Mouse (Mus musculus) limb, embryonic 12.5 days (tissue): ENCODE data around the gene Fbp2. TPM values are rescaled to one million over a fixed set of nuclear protein-coding genes. Genes with fewer than 3 reads are reported as not detected.
A peak's percentile ranks its signal among the peaks of the same experiment; 100 is the strongest.

Source experiments
- ATAC-seq: fragments of 200-750 bp; cut with Nextera tagmentation; 2 replicates; pipeline ENCODE4 v1.8.0; 2017; ENCODE audit warnings: low read depth, moderate TSS enrichment; ENCODE audit not compliant: insufficient number of reproducible peaks, insufficient read depth, low FRiP score, low TSS enrichment
- H3K27ac ChIP-seq: fragments of 300-500 bp; sonication (generic); 2 replicates; pipeline ENCODE4 v1.5.1; 2016; ENCODE audit warnings: mild to moderate bottlenecking, moderate library complexity
- H3K27me3 ChIP-seq: fragments of 300-500 bp; sonication (generic); 2 replicates; pipeline ENCODE4 v1.6.1; 2016; ENCODE audit warnings: mild to moderate bottlenecking, moderate library complexity
- H3K36me3 ChIP-seq: fragments of 300-500 bp; sonication (generic); 2 replicates; pipeline ENCODE4 v1.6.1; 2016; ENCODE audit warnings: mild to moderate bottlenecking, moderate library complexity
- H3K4me1 ChIP-seq: fragments of 300-500 bp; sonication (generic); replicated peaks from 2 replicates; pipeline ENCODE4 v1.6.1; 2016
- H3K4me2 ChIP-seq: fragments of 300-500 bp; sonication (generic); 2 replicates; pipeline ENCODE4 v1.6.1; 2016; ENCODE audit warnings: mild to moderate bottlenecking, moderate library complexity
- H3K4me3 ChIP-seq: fragments of 300-500 bp; sonication (generic); replicated peaks from 2 replicates; pipeline ENCODE4 v1.5.1; 2016; ENCODE audit warnings: mild to moderate bottlenecking
- H3K9ac ChIP-seq: fragments of 300-500 bp; sonication (generic); replicated peaks from 2 replicates; pipeline ENCODE4 v1.6.1; 2016; ENCODE audit warnings: mild to moderate bottlenecking, moderate library complexity
- H3K9me3 ChIP-seq: fragments of 300-500 bp; sonication (generic); 2 replicates; pipeline ENCODE4 v1.6.1; 2016; ENCODE audit warnings: mild to moderate bottlenecking, moderate library complexity
- WGBS: fragments of 180-500 bp; shearing (Covaris S2); methylation state at CpG from one replicate; pipeline ENCODE4 v1.1.7; 2016; 5-methylcytosine and 5-hydroxymethylcytosine counted together
- polyA plus RNA-seq: library from polyadenylated mRNA; unstranded; fragments of >200 nt; fragmentation: Nextera tagmentation; extraction: Ambion mirVana; gene quantifications from 2 replicates; pipeline ENCODE4 v1.2.1, GENCODE M21; 2016

Gene Fbp2
- polyA plus RNA-seq, 1 experiment from 2014 or later = 1.1 TPM

DNA sequence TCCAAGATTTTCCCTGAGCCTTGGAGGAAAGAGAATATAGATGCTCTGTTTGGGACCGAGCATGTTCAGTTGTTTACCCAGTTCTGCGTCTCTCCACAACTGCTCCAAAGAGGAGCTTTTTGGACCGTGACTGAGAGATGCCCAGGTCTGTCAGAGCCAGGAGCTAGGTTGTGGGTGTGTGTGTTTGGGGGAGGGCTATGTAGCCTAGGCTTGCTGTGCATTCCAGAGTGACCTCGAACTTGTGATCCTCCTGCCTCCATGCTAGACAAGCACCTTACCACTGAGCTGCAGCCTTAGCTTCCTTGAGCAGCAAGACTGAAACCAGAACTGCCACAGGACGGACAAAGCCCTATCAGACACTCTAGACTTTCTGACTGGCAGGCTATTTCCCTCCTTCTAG, 24.6 kb upstream of the Fbp2 start:
- 79% methylated on average over 5 of the region's 5 CpGs for whole genome bisulfite sequencing
- no peaks in the 10 kb centered on the region for H3K36me3 ChIP-seq
- H3K4me3 ChIP-seq = no peak overlapping the region
- ATAC-seq = no peak
- H3K9ac ChIP-seq = no peak overlapping the region
- H3K27me3 ChIP-seq = peaks cover 20% of the 10 kb centered on the region
- H3K9me3 ChIP-seq = no peaks in the 10 kb centered on the region
- H3K4me1 ChIP-seq = peaks cover 11% of the 10 kb centered on the region
- H3K4me2 ChIP-seq = no peak overlapping the region
- H3K27ac ChIP-seq = no peak overlapping the region

DNA sequence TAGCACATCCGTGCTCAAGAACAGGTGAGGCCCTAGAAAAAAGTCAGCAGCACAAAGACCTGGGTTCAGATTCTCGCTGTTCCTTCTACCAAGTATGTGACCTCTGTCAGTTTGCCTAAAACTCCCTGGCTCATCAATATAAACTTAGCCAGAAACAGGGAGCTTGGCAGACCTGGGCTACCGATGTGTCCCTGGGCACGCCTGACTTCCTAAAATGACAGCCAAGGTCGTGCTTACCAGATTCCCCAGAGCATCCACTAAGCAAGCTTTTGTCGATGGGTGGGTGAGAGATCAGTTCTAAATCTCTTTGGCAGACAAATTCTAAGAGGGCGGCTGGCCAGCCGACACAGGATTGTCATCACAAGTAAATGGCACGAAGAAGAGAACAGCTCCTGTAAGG, 23.1 kb upstream of the Fbp2 start:
- Histone ChIP-seq H3K4me3 (no peak overlapping the region), H3K36me3 (no peaks in the 10 kb centered on the region), H3K4me2 (no peak overlapping the region), H3K27me3 (peaks cover 7% of the 10 kb centered on the region; the same call in 1 of the 2 replicates), H3K27ac (no peak overlapping the region), H3K9ac (no peak overlapping the region), H3K9me3 (no peaks in the 10 kb centered on the region), H3K4me1 (peaks cover 13% of the 10 kb centered on the region; the same call in 1 of the 2 replicates)
- whole genome bisulfite sequencing = 84% methylated on average over 9 of the region's 9 CpGs
- no peak for ATAC-seq

DNA sequence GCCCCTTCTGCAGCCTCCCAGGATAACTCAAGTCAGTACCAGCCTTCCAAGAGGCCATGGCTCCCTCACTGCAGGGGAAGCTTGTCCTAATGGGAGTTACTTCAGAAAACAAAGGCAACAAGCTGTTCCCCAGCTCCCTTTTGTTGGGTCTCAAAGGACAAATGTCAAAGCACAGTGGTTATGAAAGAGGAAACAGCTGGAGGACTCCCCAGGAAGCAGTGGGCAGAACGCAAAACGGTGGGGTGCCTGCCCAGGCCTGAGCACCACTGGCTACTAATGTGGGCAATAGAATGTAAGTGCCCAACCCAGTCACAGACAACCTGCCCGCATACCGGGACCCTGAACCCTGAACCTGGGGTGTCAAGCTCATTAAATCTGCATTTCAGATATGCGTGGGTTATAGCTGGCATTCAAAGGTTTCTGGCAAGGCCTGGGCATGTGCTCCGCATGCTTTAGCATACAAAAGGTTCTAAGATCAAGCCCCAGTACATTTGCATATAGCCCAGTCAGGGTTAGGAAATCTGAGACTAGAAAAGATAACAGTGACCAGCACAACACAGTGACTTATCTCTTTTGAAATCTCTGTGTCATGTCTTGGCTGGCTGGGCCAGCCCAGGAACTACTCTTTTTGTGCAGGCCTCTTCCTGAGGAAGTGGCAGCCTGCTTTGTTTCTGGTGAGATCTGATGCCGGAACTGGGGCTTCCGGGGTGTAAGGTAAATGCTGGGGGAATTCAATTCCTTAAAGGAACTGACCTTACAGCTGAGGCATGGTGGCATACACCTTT, 21.8 kb upstream of the Fbp2 start:
- 50% methylated on average over 8 of the region's 8 CpGs for WGBS
- no peaks in the 10 kb centered on the region for H3K27me3 ChIP-seq
- no peak overlapping the region for H3K4me2 ChIP-seq
- peaks cover 13% of the 10 kb centered on the region; the same call in 1 of the 2 replicates for H3K4me1 ChIP-seq
- ATAC-seq = no peak
- H3K9me3 ChIP-seq = no peaks in the 10 kb centered on the region
- 0 out of 2 replicates have a peak overlapping the region, but pooled peaks have one; percentile 31 for H3K27ac ChIP-seq
- no peak overlapping the region for H3K4me3 ChIP-seq
- H3K9ac ChIP-seq = no peak overlapping the region
- no peaks in the 10 kb centered on the region for H3K36me3 ChIP-seq

DNA sequence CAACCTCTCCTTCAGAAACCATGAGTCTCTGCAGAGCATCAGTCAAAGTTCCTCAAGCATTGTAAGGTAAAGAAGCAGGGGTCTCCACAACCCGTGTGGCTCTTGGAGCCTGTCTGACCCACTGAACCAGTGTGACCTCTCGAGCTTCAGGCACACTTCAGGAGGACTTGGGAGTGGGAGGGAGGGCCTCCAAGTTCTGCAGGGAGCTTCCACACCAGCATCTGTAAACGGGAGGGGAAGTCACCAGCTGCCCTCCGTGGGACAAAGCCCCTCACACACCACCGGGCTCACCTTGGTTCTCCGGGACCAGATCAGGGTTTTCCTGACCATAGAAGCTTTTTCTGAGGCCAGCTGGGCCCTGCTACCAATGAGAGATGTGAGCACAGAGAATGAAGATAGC, 21.2 kb upstream of the Fbp2 start:
- WGBS = 49% methylated on average over 6 of the region's 6 CpGs
- peaks cover 13% of the 10 kb centered on the region; the same call in 1 of the 2 replicates for H3K4me1 ChIP-seq
- H3K36me3 ChIP-seq = no peaks in the 10 kb centered on the region
- no peaks in the 10 kb centered on the region for H3K9me3 ChIP-seq
- no peaks in the 10 kb centered on the region for H3K27me3 ChIP-seq
- ATAC-seq = no peak
- no peak overlapping the region for H3K4me3 ChIP-seq
- H3K4me2 ChIP-seq = no peak overlapping the region
- H3K27ac ChIP-seq = 0 out of 2 replicates have a peak overlapping the region, but pooled peaks have one; percentile 31
- no peak overlapping the region for H3K9ac ChIP-seq

DNA sequence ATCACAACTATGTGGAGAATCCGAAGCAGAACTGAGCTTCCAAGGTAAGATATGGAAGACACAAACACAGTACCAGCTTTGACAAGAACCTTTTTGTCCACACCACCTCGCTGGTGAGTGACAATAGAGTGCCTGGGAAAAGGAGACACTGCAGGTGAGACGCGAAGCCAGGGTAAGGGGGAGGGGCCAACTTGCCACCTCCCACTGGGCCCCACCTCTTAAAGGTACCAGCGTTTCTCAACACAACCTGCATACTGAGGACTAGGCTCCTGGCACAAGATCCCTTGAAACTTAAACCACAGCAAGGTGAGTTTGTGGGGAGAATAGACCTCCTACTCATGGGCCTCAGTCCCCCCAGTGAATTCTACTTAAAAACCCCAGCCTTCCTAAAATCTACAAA, 19.0 kb upstream of the Fbp2 start:
- Histone ChIP-seq H3K4me3 (no peak overlapping the region), H3K9ac (no peak overlapping the region), H3K36me3 (no peaks in the 10 kb centered on the region), H3K27ac (no peak overlapping the region), H3K4me1 (peaks cover 13% of the 10 kb centered on the region; the same call in 1 of the 2 replicates), H3K27me3 (no peaks in the 10 kb centered on the region), H3K4me2 (no peak overlapping the region), H3K9me3 (no peaks in the 10 kb centered on the region)
- no peak for ATAC-seq
- WGBS = 13% methylated on average over 5 of the region's 5 CpGs

DNA sequence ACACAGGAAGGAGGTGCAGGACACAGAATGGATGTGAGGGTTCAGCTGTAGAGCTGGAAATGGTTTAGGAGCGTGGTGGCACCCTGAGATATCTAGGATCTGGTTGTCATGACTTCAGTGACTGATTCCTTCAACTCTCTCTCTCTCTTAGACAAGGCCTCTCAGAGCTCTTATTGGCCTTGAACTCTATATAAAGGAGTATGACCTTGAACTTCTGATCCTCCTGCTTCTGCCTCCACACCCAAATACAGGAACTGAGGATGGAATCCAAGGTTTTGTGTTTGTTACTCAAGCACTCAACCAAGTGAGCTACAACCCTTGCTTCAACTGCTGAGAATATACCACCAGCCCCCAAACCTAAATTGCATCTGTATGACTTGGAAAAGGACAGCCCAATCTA, 17.9 kb upstream of the Fbp2 start:
- no peak overlapping the region for H3K4me2 ChIP-seq
- no peak overlapping the region for H3K4me3 ChIP-seq
- ATAC-seq = no peak
- no peak overlapping the region for H3K27ac ChIP-seq
- peaks cover 13% of the 10 kb centered on the region; the same call in 1 of the 2 replicates for H3K4me1 ChIP-seq
- H3K9ac ChIP-seq = no peak overlapping the region
- no peaks in the 10 kb centered on the region for H3K36me3 ChIP-seq
- H3K9me3 ChIP-seq = no peaks in the 10 kb centered on the region
- no peaks in the 10 kb centered on the region for H3K27me3 ChIP-seq
- 59% methylated on average over 1 of the region's 1 CpGs for WGBS

DNA sequence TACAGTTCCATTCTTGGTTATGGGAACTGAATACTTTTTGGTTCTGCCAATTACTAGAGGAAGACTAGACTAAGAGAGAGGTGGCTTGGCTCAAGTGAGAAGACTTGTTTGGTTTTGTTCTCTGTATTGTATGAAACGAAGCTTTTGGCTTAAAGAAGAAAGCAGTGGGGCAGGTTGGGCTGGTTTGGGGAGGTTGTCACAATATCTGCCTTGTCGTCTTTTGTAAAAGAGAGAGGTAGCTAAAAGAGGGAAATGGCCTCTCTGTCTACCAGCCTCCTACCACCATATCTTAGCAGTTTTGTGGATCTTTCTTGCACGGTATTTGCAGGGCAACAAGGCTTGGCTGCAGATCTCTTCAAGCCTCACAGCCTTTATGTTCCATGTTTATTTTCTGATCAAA, 14.0 kb upstream of the Fbp2 start:
- H3K27ac ChIP-seq = no peak overlapping the region
- WGBS = 75% methylated on average over 3 of the region's 3 CpGs

DNA sequence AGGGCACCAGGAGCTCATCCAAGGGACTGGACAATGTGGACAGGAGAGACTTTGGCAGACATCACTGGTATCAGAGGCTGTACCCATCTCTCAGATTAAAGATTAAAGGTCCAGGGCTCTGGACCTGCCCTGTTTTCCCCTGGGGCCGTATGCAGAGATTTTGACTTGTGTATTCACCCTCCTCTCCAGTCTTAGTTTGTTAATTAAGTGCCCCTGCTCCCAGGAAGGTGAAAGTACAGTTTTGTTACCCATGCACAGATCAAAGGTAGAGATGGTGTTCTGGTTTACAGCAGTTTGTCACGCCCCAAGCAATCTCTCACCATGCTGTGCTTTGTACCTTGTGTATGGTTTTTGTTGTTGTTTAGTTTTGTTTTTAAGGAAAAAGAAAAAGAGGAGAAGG, 12.4 kb upstream of the Fbp2 start:
- peaks cover 11% of the 10 kb centered on the region for H3K4me1 ChIP-seq

More for the DNA sequence above, 14.0 kb upstream of the Fbp2 start:
- Histone ChIP-seq H3K9me3 (no peaks in the 10 kb centered on the region), H3K36me3 (no peaks in the 10 kb centered on the region), H3K4me2 (no peak overlapping the region), H3K4me3 (no peak overlapping the region), H3K9ac (no peak overlapping the region), H3K4me1 (0 out of 2 replicates have a peak, but pooled peaks cover 5% of the 10 kb centered on the region), H3K27me3 (no peaks in the 10 kb centered on the region)
- no peak for ATAC-seq

DNA sequence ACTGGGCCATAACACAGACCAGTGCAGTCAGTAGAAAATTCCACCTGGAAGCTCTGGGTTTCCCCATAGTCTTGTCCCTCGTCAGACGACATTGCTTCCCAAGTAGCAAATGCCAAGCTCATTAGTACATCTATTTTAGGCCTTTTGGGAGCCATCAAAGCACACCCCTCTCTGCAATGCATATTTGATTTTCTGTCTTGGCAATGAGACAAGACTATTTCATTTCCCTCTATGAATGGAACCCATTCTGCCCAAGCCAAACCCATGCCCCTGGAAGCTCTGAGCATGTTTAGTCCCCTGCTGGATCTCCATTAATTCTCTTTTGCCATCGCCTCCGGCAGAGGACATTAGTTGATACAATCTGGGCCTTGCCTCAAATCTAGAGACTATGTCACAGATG, 8.6 kb upstream of the Fbp2 start:
- Histone ChIP-seq H3K4me3 (no peak overlapping the region), H3K9me3 (no peaks in the 10 kb centered on the region), H3K4me1 (peaks cover 30% of the 10 kb centered on the region), H3K36me3 (no peaks in the 10 kb centered on the region), H3K4me2 (no peak overlapping the region), H3K9ac (no peak overlapping the region), H3K27me3 (no peaks in the 10 kb centered on the region), H3K27ac (peak overlapping the region; percentile 94)
- WGBS = 78% methylated on average over 4 of the region's 4 CpGs
- no peak for ATAC-seq

More for the DNA sequence above, 12.4 kb upstream of the Fbp2 start:
- 66% methylated on average over 2 of the region's 2 CpGs for WGBS
- no peak overlapping the region for H3K9ac ChIP-seq
- H3K27ac ChIP-seq = no peak overlapping the region
- no peak overlapping the region for H3K4me2 ChIP-seq
- ATAC-seq = no peak
- no peak overlapping the region for H3K4me3 ChIP-seq
- no peaks in the 10 kb centered on the region for H3K9me3 ChIP-seq
- no peaks in the 10 kb centered on the region for H3K36me3 ChIP-seq
- H3K27me3 ChIP-seq = no peaks in the 10 kb centered on the region

DNA sequence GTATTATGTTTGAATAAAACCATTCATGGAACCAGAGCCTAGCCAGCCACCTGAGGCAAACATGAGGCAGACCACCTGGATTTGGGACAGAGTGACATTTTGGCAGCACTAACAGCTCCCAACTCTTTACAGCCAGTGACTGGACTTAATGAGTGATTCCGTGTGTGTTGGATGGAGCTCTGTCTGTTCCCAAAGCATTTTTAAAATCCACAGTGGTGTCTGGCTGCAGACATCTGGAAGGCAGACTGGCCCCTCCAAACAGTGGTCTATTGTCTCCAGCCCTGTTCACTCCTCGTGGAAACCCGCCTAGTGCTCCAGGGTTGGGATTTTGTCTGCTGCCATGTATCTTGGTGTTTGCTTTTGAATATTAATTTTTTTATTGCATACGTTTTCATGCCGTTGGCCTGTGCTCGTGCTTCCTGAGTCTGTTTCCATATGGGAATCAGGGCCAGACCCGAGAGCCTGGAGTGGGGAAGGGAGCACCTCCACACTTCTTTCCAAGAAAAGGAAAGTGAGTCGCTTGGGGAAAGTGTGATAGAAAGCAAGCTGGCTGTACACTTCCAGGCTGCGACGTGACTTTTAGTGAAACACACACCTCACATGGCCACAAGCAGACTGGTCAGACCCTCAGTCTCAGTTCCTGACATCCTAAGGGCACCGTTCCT, 7.6 kb upstream of the Fbp2 start:
- WGBS = 43% methylated on average over 11 of the region's 11 CpGs
- Histone ChIP-seq H3K27ac (peak overlapping the region; percentile 94), H3K9me3 (no peaks in the 10 kb centered on the region), H3K9ac (peak overlapping the region; percentile 24; the same call in 1 of the 2 replicates), H3K4me1 (peaks cover 30% of the 10 kb centered on the region), H3K36me3 (no peaks in the 10 kb centered on the region), H3K27me3 (no peaks in the 10 kb centered on the region), H3K4me3 (no peak overlapping the region), H3K4me2 (no peak overlapping the region)
- ATAC-seq = peak; percentile 82

DNA sequence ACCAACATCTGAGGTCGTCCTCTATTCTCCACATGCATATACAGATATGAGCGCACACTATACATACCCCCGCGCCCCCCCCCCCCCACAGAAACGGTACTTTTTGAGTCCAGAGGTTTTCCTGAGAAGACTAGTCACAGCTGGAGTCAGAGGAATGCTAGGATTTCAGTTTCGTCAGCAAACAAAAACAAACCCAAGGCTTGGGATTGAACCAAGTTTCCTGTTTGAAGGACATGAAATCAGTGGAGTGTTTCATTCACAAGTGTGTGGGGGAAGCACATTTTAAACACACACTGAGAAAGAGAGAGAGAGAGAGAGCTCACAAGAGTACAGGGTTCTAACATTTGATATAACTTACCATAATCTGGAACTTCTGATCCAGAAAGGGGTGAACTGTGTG, 5.5 kb upstream of the Fbp2 start:
- no peaks in the 10 kb centered on the region for H3K9me3 ChIP-seq
- no peaks in the 10 kb centered on the region for H3K36me3 ChIP-seq
- H3K4me3 ChIP-seq = no peak overlapping the region
- H3K27ac ChIP-seq = peak overlapping the region; percentile 17; the same call in 1 of the 2 replicates
- H3K9ac ChIP-seq = no peak overlapping the region
- H3K4me1 ChIP-seq = peaks cover 30% of the 10 kb centered on the region
- no peaks in the 10 kb centered on the region for H3K27me3 ChIP-seq
- no peak for ATAC-seq
- WGBS = 72% methylated on average over 6 of the region's 6 CpGs
- H3K4me2 ChIP-seq = no peak overlapping the region
